Mouse (Mus musculus) ES-E14 (cell line): Measurements from ENCODE around the gene Gm14226. TPM values are rescaled to one million over a fixed set of nuclear protein-coding genes. Genes with fewer than 3 reads are reported as not detected.
A peak's percentile ranks its signal among the peaks of the same experiment; 100 is the strongest.

ENCODE experiments used
- DNase-seq: peaks from one replicate; pipeline ENCODE4 v3.0.0-alpha.2; 2013; ENCODE audit warnings: low read depth, low spot score
- H3K27ac ChIP-seq: 2 replicates; pipeline ENCODE4 v1.5.1; 2012; ENCODE audit warnings: low read depth, mild to moderate bottlenecking, low read length, moderate library complexity, mixed read lengths; ENCODE audit not compliant: poor library complexity, insufficient read depth, severe bottlenecking
- H3K36me3 ChIP-seq: 2 replicates; pipeline ENCODE4 v1.6.1; 2012; ENCODE audit warnings: mild to moderate bottlenecking, low read length, moderate library complexity, mixed read lengths; ENCODE audit not compliant: control insufficient read depth, poor library complexity, insufficient read depth, severe bottlenecking
- H3K4me1 ChIP-seq, 2 experiments: fragments of 150-350 bp in 1 of 2; sonication (generic) in 1 of 2; 2 replicates each; pipeline ENCODE4 v1.6.1; 2012; ENCODE audit warnings: low read length in 2 of 2, mild to moderate bottlenecking in 1 of 2, mixed read lengths in 1 of 2; ENCODE audit not compliant: control insufficient read depth in 2 of 2, insufficient read depth in 2 of 2, poor library complexity in 1 of 2
- H3K4me3 ChIP-seq, 2 experiments: fragments of 150-350 bp in 1 of 2; sonication (generic) in 1 of 2; 2 replicates each; pipeline ENCODE4 v1.5.1; 2012; ENCODE audit warnings: low read length in 2 of 2, low read depth in 1 of 2, mild to moderate bottlenecking in 1 of 2, mixed read lengths in 1 of 2; ENCODE audit not compliant: insufficient read depth in 1 of 2, poor library complexity in 1 of 2, severe bottlenecking in 1 of 2
- H3K9ac ChIP-seq: 2 replicates; pipeline ENCODE4 v1.6.1; 2012; ENCODE audit warnings: low read depth, mild to moderate bottlenecking, low read length, mixed read lengths; ENCODE audit not compliant: poor library complexity, insufficient read depth, severe bottlenecking
- H3K9me3 ChIP-seq: fragments of 150-350 bp; sonication (generic); 2 replicates; pipeline ENCODE4 v1.6.1; 2012; ENCODE audit warnings: low read depth, mild to moderate bottlenecking, low read length; ENCODE audit not compliant: control insufficient read depth, insufficient read depth
- CHD2 ChIP-seq: IDR thresholded peaks from 2 replicates; pipeline ENCODE4 v1.6.1; 2014; ENCODE audit warnings: mild to moderate bottlenecking, low read depth, low read length, inconsistent platforms
- HCFC1 ChIP-seq: IDR thresholded peaks from 2 replicates; pipeline ENCODE4 v1.6.1; 2012; ENCODE audit warnings: low read length, inconsistent platforms, borderline replicate concordance; ENCODE audit not compliant: insufficient read depth
- MAFK ChIP-seq: IDR thresholded peaks from 2 replicates; pipeline ENCODE4 v1.6.1; 2014; ENCODE audit warnings: mild to moderate bottlenecking, low read depth, low read length, inconsistent platforms; ENCODE audit not compliant: insufficient read depth
- ZC3H11A ChIP-seq: IDR thresholded peaks from 2 replicates; pipeline ENCODE4 v1.6.1; 2012; ENCODE audit warnings: low read depth, mild to moderate bottlenecking, inconsistent platforms, low read length, borderline replicate concordance
- ZNF384 ChIP-seq: IDR thresholded peaks from 2 replicates; pipeline ENCODE4 v1.6.1; 2012; ENCODE audit warnings: low read depth, low read length, inconsistent platforms
- in situ Hi-C, 2 experiments: fragments of 600-800 bp; cut with MboI; formaldehyde crosslinking; loops; one replicate each; pipeline ENCODE4 v1.15.1; 2025; ENCODE audit warnings: low sequenced_read_pairs in 2 of 2, inconsistent platforms in 1 of 2; ENCODE audit not compliant: unreplicated experiment in 2 of 2
- total RNA-seq: library from RNA; depleted of rRNA; stranded (reverse); fragments of 300-350 nt; gene quantifications from 2 replicates; pipeline ENCODE4 v1.2.3, GENCODE M21; 2012

Gm14226 gene
- total RNA-seq, 1 experiment = 0.04 TPM

- Histone ChIP-seq H3K36me3 (no peaks in the 10 kb centered on the region), H3K9me3 (no peaks in the 10 kb centered on the region), H3K4me1 (peaks cover 0 to 3% of the 10 kb centered on the region in 2 experiments; a peak in 2 of 4 replicates), H3K4me3 (no peak overlapping the region), H3K9ac (no peak overlapping the region), H3K27ac (no peak overlapping the region)
- TF ChIP-seq CHD2 (no peak), ZNF384 (no peak), HCFC1 (no peak), MAFK (no peak), ZC3H11A (no peak)
- in situ Hi-C loops = no loop called here
- no peak for DNase-seq
These were observed 27.0 kb downstream of the Gm14226 start for GRCm38 (mm10) chr2:155045075-155045474.

DNA sequence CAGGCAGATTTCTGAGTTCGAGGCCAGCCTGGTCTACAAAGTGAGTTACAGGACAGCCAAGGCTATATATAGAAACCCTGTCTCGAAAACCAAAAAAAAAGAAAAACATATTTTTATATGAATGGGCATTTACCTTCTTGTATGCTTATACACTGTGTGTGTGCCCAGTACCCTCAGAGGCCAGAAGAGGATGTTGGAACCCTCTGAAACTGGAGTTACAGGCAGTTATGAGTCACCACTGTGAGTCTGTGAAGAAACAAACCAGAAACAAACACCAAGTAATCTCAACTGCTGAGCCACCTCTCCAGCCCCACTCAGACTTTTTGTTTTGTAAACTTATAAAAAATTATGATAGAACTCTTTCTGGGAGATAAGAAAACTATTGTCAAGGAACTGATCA, 28.7 kb downstream of the Gm14226 start:
- no peak overlapping the region for H3K9ac ChIP-seq
- no peaks in the 10 kb centered on the region; a peak in 1 of 4 replicates for H3K4me1 ChIP-seq
- TF ChIP-seq ZC3H11A (no peak), CHD2 (no peak), ZNF384 (no peak), HCFC1 (no peak), MAFK (no peak)
- no peak overlapping the region for H3K27ac ChIP-seq
- no peak for DNase-seq
- no peaks in the 10 kb centered on the region for H3K36me3 ChIP-seq
- in situ Hi-C loops = no loop called here
- no peak overlapping the region for H3K4me3 ChIP-seq
- H3K9me3 ChIP-seq = no peaks in the 10 kb centered on the region

DNA sequence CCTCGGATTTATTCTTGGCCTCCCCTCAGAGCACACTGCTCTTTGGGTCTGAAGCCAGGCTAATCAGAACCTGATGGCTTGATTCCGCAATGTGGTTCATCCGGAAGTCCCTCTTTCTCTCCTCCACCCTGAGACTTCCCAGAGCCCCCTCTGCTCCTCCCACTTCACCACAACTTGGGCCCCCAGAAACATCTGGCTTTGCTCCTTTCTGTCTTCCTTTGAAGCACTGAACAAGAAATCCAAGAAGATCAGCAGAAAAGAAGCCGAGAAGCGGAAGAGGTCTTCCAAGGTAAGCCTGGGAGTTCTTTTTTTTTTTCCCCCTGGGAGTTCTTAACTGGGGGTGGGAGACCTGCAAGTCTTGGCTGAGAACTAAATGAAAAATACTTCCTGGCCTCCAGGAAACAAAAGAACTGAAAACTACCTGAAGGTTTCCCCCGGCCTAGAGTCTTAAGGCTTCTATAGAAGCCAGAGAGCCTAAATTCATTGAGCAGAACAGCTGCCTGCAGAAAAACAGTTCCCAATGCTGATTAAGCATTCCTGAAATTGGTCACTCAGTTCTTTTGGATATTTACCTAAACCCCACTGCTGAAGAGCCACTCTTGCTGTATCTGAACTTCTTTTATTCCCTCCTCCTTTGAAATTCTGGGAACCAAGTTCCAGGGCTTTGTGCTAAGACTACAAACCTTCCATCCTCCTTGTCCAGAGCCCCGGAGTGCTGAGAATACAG, 29.5 kb downstream of the Gm14226 start:
- Histone ChIP-seq H3K4me3 (no peak overlapping the region), H3K4me1 (peaks cover 0 to 1% of the 10 kb centered on the region in 2 experiments; a peak in 3 of 4 replicates), H3K9me3 (no peaks in the 10 kb centered on the region), H3K9ac (no peak overlapping the region), H3K27ac (no peak overlapping the region), H3K36me3 (no peaks in the 10 kb centered on the region)
- DNase-seq = no peak
- in situ Hi-C loops = no loop called here
- TF ChIP-seq ZNF384 (no peak), ZC3H11A (no peak)

DNA sequence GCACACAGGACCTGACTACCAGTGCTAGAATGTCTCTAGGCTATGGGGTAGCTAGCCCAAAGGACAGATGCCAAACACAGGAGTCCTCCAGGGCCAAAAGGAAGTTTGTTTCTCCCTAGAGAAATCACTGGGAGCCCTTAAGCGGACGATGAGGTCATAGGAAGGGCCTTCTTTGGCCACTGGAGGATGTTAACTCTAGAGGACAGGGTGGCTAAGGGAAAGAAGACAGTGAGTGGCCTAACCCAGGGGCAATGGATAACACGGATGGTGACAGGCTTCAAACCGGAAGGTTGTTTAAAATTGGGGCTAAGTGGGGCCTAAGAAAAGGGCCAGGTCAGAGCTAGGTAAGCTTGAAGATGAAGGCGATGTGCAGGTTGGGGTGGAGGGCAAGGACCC, 32.0 kb downstream of the Gm14226 start:
- in situ Hi-C loops = no loop called here
- no peaks in the 10 kb centered on the region for H3K9me3 ChIP-seq
- DNase-seq = no peak
- H3K9ac ChIP-seq = peak overlapping the region; percentile 87
- no peak for TF ChIP-seq ZC3H11A
- TF ChIP-seq CHD2 = no peak
- no peak for TF ChIP-seq MAFK
- no peak for TF ChIP-seq HCFC1
- no peak for TF ChIP-seq ZNF384
- no peaks in the 10 kb centered on the region for H3K36me3 ChIP-seq
- peak overlapping the region; percentile 80 for H3K4me3 ChIP-seq
- peak overlapping the region; percentile 56; the same call in 1 of the 2 replicates for H3K27ac ChIP-seq
- H3K4me1 ChIP-seq = peaks cover 0 to 7% of the 10 kb centered on the region in 2 experiments; a peak in 3 of 4 replicates
